Mouse (Mus musculus): ENCODE data around the gene Lman2.

Lman2 gene

GRCm38 (mm10) chr13:55370234-55370633 is 7.7 kb upstream of the Lman2 start:
- no peak for DNase-seq

- no peak for DNase-seq
Observed at GRCm38 (mm10) chr13:55369531-55370114, 7.0 kb upstream of the Lman2 start, which contains the start of gene Rgs14. TSS of gene Rgs14 (plus strand) at chr13:55369732.

- no peak for DNase-seq
Observed at GRCm38 (mm10) chr13:55368401-55368800, 5.8 kb upstream of the Lman2 start.

GRCm38 (mm10) chr13:55361974-55362452 is 570 bp downstream of the Lman2 start:
- DNase-seq, result no peak

GRCm38 (mm10) chr13:55361145-55361544 is 1.4 kb downstream of the Lman2 start:
- no peak for DNase-seq

GRCm38 (mm10) chr13:55346745-55347144 is 15.8 kb downstream of the Lman2 start:
- DNase-seq, result no peak

GRCm38 (mm10) chr13:55344286-55344685 is 18.3 kb downstream of the Lman2 start:
- no peak for DNase-seq

GRCm38 (mm10) chr13:55342469-55342868 is 20.1 kb downstream of the Lman2 start:
- DNase-seq, result no peak

GRCm38 (mm10) chr13:55339259-55339658 is 23.3 kb downstream of the Lman2 start:
- DNase-seq, result no peak

- peak in 1 of 2 experiments; percentile 43 for DNase-seq
Observed at GRCm38 (mm10) chr13:55338131-55339054, 24.2 kb downstream of the Lman2 start.

- no peak for DNase-seq
Observed at GRCm38 (mm10) chr13:55337341-55337975, 25.1 kb downstream of the Lman2 start.

- no peak for DNase-seq
Observed at GRCm38 (mm10) chr13:55335701-55336100, 26.9 kb downstream of the Lman2 start.

GRCm38 (mm10) chr13:55332331-55332730 is 30.3 kb downstream of the Lman2 start:
- no peak for DNase-seq

GRCm38 (mm10) chr13:55330567-55331400 is 31.8 kb downstream of the Lman2 start:
- DNase-seq, result no peak

GRCm38 (mm10) chr13:55329683-55330566 is 32.7 kb downstream of the Lman2 start, which contains the start of gene Mxd3:
TSS of gene Mxd3 (minus strand) at chr13:55329823.
- DNase-seq, result peak; percentile 81 to 83

- DNase-seq, result no peak
Observed at GRCm38 (mm10) chr13:55329109-55329682, 33.4 kb downstream of the Lman2 start.

GRCm38 (mm10) chr13:55328641-55329040 is 33.9 kb downstream of the Lman2 start:
- DNase-seq, result no peak

GRCm38 (mm10) chr13:55328171-55328570 is 34.4 kb downstream of the Lman2 start:
- DNase-seq, result no peak

GRCm38 (mm10) chr13:55327633-55328032 is 35.0 kb downstream of the Lman2 start:
- DNase-seq, result peak; percentile 90

- no peak for DNase-seq
Observed at GRCm38 (mm10) chr13:55327169-55327568, 35.4 kb downstream of the Lman2 start.

GRCm38 (mm10) chr13:55325596-55325995 is 37.0 kb downstream of the Lman2 start:
- DNase-seq, result peak in 1 of 2 experiments; percentile 16

Data from cerebellum, postnatal 25 days (tissue).